Mouse (Mus musculus): ENCODE data around the gene Trim21.
A peak's percentile ranks its signal among the peaks of the same experiment; 100 is the strongest.

The Trim21 gene

GRCm38 (mm10) chr7:102564999-102565997 lies at the start of gene Trim21:
TSS of gene Trim21 (minus strand) at chr7:102565486.
- peak; percentile 65 for DNase-seq (ENCODE audit: low read depth, low spot score)

DNA sequence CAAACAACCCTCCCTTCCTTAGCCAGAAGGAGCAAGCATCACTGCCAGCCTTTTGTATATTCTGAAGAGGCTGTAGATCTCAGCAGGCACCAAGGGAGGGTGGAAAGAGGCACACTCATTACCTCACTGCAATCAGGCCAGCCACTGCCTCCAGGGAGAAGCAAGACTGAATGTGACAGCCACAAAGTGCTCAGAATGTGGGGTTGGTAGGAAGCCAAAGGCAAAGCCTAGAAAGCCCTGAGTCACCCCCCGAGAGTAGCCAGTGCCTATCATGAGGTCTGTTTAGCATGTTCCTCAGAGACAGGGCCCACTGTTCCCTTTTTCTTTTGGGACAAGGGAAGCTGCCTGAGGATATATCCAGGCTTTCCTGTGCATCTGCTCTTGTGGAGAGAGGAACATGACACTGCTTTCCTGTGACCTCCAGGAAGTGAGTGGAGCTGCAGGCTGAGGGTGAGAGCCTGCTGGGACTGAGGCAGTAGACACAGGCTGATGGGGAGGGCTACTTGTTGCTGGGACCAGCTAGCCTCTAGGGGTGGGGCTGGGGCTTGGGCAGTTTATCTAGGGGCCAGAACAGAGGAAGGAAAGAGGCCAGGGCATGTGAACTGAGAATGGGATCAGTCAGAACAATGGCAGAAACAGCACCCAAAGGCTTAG lies 32.2 kb upstream of the Trim21 start, which contains the start of gene Olfr552:
Gene Olfr552, plus strand, starts transcription at position 393 of the 654 bp plus-strand sequence.
- no peak for DNase-seq (ENCODE audit: low read depth, low spot score)

DNA sequence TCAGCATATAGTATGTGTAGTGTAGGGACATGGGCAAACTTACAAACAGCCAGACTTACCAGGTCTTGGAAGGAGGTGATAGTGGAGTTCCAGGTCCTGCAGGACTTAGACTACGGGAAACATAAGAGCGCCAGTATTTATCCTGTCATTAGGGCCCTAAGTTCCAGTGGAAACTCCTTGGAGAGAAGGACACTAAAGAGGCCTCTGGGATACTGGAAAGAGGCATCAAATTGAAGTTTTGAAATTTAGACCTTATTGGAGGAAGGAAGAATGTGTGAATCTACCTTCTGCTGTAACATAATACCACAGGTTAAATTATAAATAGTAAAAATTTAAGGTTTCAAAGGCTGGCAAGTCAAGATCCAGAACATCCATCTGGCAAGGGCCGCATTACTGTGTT lies 26.5 kb upstream of the Trim21 start, which contains the start of gene Olfr551:
Gene Olfr551, minus strand, starts transcription at position 101 of the 400 bp plus-strand sequence.
- no peak for DNase-seq (ENCODE audit: low read depth, low spot score)

DNA sequence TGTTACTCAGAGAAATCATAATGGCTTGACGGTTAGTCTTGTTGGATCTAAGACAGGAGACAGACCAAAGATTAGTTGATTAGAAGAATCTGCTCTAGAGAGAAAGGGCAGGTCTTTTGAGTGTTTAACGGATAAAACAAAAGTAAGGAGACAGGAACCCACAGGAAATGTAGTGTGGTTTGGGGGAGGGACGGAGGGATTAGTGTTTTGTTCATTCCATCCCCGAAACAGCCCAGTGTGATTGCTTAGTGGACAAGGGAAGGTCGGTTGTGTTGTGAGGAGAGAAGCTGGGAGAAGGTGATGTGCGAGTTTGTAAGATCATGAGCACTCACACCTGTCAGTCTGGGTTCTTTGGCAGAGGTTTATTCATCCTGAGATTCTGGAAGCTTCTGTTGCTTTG lies 10.7 kb upstream of the Trim21 start:
- DNase-seq (ENCODE audit: low read depth, low spot score) = no peak

DNA sequence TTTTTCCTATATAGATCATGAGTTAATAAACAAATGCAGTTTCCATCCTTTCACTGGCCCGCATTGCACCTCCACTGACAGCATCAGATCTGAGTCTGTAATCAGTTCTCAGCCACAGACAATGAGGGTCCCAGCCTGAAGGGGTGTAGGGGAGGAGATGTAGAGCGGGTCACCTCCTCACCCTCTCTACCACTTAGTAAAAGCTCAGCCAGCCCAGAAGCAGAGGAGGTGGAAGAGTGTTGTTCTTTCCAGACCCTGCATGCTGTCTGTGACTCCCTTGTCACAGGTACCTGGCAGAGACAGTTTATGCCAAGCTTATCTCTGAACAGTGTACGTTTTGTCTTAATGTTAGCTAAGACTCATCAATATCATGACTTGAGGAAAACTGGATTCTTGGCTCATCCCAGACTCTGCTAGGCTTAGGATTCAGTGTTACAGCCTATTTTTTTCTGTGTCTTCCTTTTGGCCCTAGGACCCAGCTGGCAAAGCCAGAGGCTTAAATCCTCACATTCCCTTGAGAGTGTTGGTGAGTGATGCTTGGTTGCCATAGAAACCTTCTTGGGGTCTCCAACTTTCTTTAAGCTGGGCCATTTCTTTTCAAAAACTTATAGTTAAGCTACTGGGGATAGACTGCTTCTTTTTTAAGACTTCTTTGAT lies 8.0 kb upstream of the Trim21 start:
- DNase-seq (ENCODE audit: low read depth, low spot score) = no peak

DNA sequence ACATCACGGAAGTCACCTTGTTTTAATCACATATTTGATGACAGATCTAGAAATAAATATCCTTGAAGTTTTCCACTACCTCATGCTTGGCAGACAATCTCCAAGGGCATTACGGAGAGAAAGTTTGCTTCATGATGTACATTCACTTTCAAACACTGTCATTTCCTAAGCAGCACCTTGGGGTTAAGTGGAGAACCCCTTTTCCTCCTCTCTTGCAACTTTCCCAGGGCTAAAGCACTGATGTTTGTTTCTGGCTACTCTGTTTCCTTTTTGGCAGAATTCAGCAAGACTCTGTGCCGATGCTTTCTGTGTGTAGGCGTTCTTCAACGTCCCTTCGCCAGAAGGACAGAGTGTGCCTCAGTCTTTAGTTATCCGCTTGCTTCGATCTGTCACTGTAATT lies 5.9 kb upstream of the Trim21 start, which contains the start of gene Olfr550:
Gene Olfr550, plus strand, starts transcription at position 301 of the 400 bp plus-strand sequence.
- DNase-seq (ENCODE audit: low read depth, low spot score) = no peak

DNA sequence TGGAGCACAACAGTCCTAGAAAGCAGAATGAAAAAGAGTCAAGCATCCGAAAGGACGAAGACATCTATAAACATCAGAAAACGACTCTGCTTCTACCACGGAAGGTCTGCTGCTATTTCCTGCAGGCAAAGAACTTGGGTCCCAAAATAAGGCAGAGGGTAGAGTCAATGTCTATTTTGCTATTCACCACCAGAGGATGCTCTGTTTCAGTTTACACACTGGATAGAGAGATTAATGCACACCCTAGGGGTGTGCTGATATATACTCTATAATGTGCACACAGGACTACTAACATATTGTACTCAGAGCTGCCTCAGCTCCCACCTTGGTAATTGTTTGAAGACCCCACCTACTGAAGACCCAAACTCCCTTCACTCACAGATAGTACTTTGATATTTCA lies 933 bp upstream of the Trim21 start:
- DNase-seq (ENCODE audit: low read depth, low spot score) = no peak

- no peak for DNase-seq (ENCODE audit: low read depth, low spot score)
Measured at GRCm38 (mm10) chr7:102553279-102553678, 12.0 kb downstream of the Trim21 start.

DNA sequence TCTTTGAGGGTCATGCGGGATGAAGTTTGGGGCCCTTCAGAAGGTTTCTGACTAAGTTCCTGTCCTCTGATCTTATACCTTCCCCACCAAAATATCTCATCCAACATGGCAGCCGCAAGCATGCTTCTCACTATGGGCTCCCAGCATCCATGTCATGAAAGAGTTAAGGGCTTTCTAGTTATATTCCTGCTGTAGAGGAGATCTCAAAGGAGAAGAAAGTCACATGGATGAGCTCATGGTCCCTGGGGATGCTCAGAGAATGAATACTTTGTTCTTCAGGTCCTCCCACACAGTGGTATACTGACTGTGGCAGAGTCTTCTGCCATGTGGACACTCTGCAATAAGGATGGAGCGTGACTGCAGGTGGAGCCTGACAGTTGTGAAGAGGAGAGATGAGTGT lies 15.7 kb downstream of the Trim21 start, which contains the start of gene Olfr549:
Gene Olfr549, plus strand, starts transcription at position 301 of the 400 bp plus-strand sequence.
- no peak for DNase-seq (ENCODE audit: low read depth, low spot score)

DNA sequence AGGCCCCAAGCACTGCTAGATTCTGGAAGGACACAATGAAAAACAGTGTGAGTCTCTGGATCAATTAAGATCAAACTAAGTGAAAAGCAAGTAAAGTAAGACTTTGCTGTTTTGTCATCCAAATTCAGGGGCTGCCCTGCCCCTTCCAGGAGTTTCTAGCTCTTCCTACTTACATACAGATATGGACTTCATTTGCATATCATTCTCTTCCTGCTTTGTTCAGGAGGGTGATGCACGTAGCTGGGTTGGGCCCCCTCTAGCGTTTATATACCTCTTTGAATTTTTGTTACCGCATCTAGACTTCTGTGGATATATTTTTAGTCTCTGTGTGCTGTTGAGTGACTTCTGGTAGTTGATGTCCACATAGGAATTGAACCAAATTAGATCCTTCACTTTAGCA lies 24.0 kb downstream of the Trim21 start:
- no peak for DNase-seq (ENCODE audit: low read depth, low spot score)

DNA sequence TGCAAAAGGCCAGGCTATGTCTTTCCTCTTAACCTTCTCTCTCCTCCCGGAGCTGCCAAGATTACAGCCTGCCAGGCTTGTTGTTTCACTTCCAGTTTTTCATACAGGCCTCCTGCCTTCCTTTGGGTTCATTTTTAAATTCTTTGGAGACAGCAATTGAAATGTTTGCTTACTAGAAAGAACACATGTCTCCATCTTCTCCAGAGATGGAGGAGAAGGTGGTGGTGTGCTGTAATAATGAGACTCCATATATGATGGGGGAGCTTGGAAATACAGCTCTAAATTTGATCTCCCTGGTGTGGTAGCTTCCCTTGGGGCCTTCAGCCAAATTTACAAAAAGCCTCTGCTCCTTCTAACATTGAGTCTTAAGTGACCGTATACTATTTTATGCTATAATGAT lies 24.7 kb downstream of the Trim21 start, which contains the start of gene Olfr548-ps1:
Gene Olfr548-ps1, plus strand, starts transcription at position 301 of the 400 bp plus-strand sequence.
- no peak for DNase-seq (ENCODE audit: low read depth, low spot score)

DNA sequence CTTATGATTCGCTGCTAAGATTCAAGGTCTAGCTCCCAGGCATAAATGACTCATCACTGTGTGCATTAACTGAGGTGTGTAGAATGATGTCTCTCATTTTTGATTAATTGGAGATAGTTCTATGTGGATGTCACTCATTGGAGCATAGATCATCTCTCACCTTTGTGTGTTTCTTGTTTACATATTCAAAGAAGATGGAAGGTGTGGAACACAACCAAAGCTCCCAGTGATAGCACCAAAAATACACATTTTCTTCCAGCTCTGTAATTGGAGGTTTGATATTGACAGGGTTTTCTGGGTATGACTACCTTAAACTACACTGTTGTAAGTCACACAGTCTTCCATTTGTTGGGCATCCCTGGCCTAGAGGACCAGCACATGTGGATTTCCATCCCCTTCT lies 30.8 kb downstream of the Trim21 start, which contains the start of gene Olfr547:
Gene Olfr547, plus strand, starts transcription at position 301 of the 400 bp plus-strand sequence.
- DNase-seq (ENCODE audit: low read depth, low spot score) = no peak

DNA sequence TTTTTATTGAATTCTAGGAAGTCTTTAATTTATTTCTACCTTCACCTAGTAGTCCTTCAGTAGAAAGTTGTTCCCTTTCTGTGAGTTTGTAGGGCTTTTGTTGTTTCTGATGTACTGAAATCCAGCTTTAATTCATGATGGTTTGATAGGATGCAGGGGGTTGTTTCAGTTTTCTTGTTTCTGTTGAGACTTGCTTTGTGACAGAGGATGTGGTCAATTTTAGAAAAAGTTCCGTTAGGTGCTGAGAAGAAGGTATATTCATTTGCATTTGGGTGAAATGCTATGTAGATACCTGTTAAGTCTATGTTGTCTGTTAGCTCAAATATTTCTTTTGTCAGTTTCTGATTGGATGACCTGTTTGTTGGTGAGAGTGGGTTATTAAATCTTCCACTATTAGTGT lies 36.2 kb downstream of the Trim21 start:
- DNase-seq (ENCODE audit: low read depth, low spot score) = no peak

DNA sequence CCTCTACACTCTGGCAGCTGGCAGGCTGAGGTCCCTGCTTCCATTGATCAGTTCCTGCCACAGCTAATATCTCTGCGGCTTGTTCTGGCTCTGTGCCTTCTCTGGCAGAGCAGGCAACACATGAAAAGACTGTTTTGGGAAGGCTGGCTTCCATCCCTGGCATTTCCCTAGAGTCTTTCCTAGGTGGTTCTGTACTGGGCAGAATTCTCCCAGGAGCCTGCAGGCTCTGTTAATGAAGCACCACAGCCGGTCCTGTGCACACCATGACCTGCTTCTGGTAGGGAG lies 48.3 kb downstream of the Trim21 start:
- DNase-seq (ENCODE audit: low read depth, low spot score) = no peak

- DNase-seq (ENCODE audit: low read depth, low spot score) = no peak
Measured at GRCm38 (mm10) chr7:102516261-102517050, 48.8 kb downstream of the Trim21 start.

GRCm38 (mm10) chr7:102514144-102514543 lies 51.1 kb downstream of the Trim21 start:
- DNase-seq (ENCODE audit: low read depth, low spot score) = no peak

- peak; percentile 66 for DNase-seq (ENCODE audit: low read depth, low spot score)
Measured at GRCm38 (mm10) chr7:102512814-102513435, 52.4 kb downstream of the Trim21 start.

- no peak for DNase-seq (ENCODE audit: low read depth, low spot score)
Measured at GRCm38 (mm10) chr7:102511927-102512326, 53.4 kb downstream of the Trim21 start.

- DNase-seq (ENCODE audit: low read depth, low spot score) = no peak
Measured at GRCm38 (mm10) chr7:102509726-102510125, 55.6 kb downstream of the Trim21 start.

DNA sequence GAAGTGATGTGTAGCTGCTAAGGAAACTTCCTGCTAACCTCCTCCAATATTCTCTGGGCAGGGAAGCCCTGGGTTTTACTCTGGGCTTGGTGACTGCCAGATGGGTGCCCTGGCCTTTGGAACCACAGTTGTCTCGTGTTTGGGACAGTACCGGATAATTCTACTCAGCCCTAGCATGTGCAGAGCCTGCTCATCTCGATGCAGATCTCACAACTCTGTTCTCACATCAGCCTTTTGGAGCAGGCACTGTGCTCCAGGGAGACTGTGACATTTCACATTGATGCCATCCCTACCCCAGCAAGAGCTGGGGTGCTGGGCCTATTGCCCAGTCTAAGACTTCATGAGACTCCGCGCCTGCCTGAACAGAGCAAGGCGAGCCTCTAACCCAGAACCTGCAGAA lies 56.6 kb downstream of the Trim21 start:
- no peak for DNase-seq (ENCODE audit: low read depth, low spot score)

- no peak for DNase-seq (ENCODE audit: low read depth, low spot score)
Measured at GRCm38 (mm10) chr7:102508066-102508465, 57.2 kb downstream of the Trim21 start.
